Mouse (Mus musculus): ENCODE results near the gene Gpr183.

DNA sequence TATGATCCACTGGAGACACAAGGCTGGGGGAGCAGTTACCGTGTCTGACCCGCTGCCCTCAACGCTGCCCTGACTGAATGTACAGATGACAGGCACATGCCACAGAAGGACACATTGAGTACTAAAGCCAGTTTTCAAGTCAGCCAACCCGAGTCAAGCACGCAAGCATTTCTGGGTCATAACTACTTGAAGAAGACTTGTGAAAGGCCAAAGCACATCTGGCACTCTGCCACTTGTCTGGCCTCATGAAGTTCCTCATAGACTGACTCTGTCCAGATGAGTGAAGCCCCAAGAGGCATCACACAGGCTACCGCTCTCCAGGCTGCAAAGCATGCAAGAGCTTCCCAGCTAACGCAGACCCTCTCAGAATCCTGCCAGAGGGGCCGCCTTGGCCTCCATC is 31.8 kb upstream of the Gpr183 start:
- TF ChIP-seq CTCF (IDR thresholded peaks at IDR 0.05; ENCODE audit: insufficient read depth, low read depth, low read length): no peak
- TF ChIP-seq POLR2A (IDR thresholded peaks at IDR 0.05; ENCODE audit: insufficient read depth, low read depth, low read length): no peak
